Mouse (Mus musculus) Patski (cell line): ENCODE measurements around the gene Dnajc21. TPM values are rescaled to one million over a fixed set of nuclear protein-coding genes. Genes with fewer than 3 reads are reported as not detected.

Experiments
- ATAC-seq: fragments of 100-300 bp; one replicate; pipeline ENCODE4 v1.8.0; 2021
- CTCF ChIA-PET: fragments of 350-600 bp; sonication (Branson Sonifier 250); formaldehyde crosslinking; loops from one replicate; lab custom pipeline; 2022; ENCODE audit warnings: inconsistent platforms; lab: Charles Lee
- POLR2A ChIA-PET: fragments of 350-600 bp; sonication (Branson Sonifier 250); formaldehyde crosslinking; loops from one replicate; lab custom pipeline; 2022; ENCODE audit warnings: antibody characterized with exemption, inconsistent platforms; lab: Charles Lee
- DNase-seq: peaks from one replicate; pipeline ENCODE4 v3.0.0-alpha.2; 2011; ENCODE audit warnings: low read depth, low spot score
- H3K27me3 ChIP-seq: fragments of 371-371 bp; one replicate; pipeline ENCODE4 v1.5.1; 2021
- CTCF ChIP-seq: fragments of 100-300 bp; IDR thresholded peaks from one replicate; pipeline ENCODE4 v1.5.1; 2021
- in situ Hi-C: fragments of 300-500 bp; cut with MboI; formaldehyde crosslinking; loops from 3 replicates; pipeline ENCODE4 v1.11.1; 2018; ENCODE audit warnings: low pct_unique_long_range_greater_than_20kb, mixed read lengths
- polyA plus RNA-seq: library from polyadenylated mRNA; unstranded; gene quantifications from one replicate; pipeline ENCODE4 v1.2.3, GENCODE M21; 2021

Dnajc21 gene
- polyA plus RNA-seq, 1 experiment from 2014 or later: 34.2 TPM

DNA sequence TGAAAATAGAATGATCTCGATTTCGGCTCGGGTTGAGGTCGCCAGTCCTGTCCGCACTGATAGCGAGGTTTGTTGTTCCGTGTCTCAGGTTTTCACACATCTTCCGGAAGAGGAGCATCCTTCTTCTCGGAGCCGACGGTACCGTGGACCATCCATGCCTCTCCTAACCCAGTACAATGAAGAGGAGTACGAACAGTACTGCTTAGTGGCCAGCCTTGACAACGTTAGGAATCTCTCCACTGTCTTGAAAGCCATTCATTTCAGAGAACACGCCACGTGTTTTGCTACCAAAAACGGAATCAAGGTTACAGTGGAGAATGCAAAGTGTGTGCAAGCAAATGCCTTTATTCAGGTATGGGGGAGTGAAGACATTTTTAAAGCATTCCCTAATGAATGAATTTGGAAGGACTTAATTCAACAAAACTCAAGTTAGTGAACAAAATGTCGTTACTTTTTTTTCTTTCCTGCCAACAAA lies 16.1 kb upstream of the Dnajc21 start:
- in situ Hi-C loops: loop anchor here (5.0 to 10.0 kb wide), 2 partner anchors 231 to 908 kb away; partner anchors contain the start of gene Tars
- no peaks in the 10 kb centered on the region for H3K27me3 ChIP-seq
- CTCF ChIA-PET: interaction anchor here (0.9 kb wide), 1 partner anchor 412 kb away, joined by 3 read pairs; no protein-coding TSS in a partner anchor
- no peak for DNase-seq
- TF ChIP-seq CTCF: no peak
- POLR2A ChIA-PET: no interaction called here
- ATAC-seq: peak; percentile 32

DNA sequence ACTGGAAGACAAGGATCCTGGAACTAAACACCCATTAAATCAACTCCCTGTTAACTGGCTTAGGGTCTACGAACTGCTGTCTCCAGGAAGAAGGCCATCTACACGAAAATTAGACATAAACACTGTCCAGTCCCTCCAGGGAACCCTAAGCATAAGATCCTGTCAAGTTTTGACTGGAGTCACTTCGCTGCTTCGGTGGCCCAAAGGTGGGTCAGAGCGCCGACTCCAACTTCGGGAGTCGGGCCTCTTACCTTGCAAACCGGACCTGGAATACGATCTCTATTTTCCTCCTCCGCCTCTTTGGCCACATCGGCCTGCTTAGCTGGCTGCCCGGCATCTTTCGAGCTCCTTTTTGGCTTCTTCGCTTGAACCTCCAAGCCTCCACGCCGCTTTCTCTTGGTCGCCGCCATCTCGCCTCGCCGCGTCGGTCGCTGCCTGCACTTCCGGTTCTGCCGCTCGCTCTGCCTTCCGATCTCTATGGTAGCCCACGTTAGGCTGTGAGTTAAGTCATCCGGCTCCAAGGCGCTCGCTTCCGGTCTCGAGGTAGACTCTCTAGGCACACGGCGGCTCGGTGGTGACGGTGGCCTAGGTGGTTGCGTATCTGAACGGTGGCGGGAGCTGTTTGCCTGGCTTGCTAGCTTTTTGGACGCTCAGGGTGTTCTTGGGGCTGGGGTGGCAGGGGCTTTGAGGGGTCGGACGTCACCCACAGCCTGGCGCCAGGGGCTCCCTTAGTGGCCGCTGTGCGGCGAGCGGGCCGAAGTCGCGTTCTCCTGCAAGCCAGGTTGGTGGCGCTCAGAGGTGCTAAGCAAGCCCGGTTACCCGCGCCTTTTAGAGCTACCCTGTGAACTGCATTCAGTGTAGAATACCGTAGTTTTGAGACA lies 15.4 kb upstream of the Dnajc21 start, which contains the start of the genes Brix1 and Rad1:
Brix1 (minus strand) TSS at position 464 of the 881 bp plus-strand sequence.
Rad1 (plus strand) TSS at position 535 of the 881 bp plus-strand sequence.
- ATAC-seq: peak; percentile 87
- ChIA-PET CTCF (interaction anchor here (0.9 to 1.3 kb wide), 2 partner anchors 20 to 412 kb away, joined by 3 read pairs; no protein-coding TSS in a partner anchor), POLR2A (interaction anchor here (1.8 kb wide), 1 partner anchor 15 kb away, joined by 7 read pairs; the partner anchor contains the start of gene Dnajc21)
- in situ Hi-C loops: loop anchor here (5.0 to 10.0 kb wide), 2 partner anchors 232 to 909 kb away; partner anchors contain the start of gene Tars
- peak; percentile 72 for DNase-seq
- no peak for TF ChIP-seq CTCF
- no peaks in the 10 kb centered on the region for H3K27me3 ChIP-seq

DNA sequence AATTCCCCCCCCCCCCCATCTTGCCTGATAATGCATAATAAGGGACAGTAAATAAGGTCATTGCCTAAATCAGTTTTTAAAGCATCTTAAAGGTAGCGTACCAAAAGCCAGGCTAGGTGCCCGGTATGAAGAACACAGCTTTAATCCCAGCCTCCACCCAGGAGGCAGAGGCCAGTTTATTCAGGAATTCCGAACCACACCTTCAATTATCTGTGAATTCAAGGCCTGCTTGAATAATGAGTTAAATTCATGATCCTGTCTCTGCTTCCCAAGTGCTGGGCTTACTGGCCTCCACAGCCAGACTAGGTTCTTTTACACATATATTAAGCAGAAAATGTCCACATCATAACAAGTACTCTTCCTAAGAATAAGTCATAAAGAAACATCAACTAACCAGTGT lies 625 bp upstream of the Dnajc21 start:
- in situ Hi-C loops: no loop called here
- POLR2A ChIA-PET: interaction anchor here (1.0 to 2.2 kb wide), 2 partner anchors 14 to 420 kb away, joined by 3 to 7 read pairs; partner anchors contain the start of gene Brix1
- TF ChIP-seq CTCF: no peak
- CTCF ChIA-PET: interaction anchor here (0.7 kb wide), 1 partner anchor 63 kb away, joined by 3 read pairs; no protein-coding TSS in a partner anchor
- no peaks in the 10 kb centered on the region for H3K27me3 ChIP-seq
- DNase-seq (no peak), ATAC-seq (no peak)

DNA sequence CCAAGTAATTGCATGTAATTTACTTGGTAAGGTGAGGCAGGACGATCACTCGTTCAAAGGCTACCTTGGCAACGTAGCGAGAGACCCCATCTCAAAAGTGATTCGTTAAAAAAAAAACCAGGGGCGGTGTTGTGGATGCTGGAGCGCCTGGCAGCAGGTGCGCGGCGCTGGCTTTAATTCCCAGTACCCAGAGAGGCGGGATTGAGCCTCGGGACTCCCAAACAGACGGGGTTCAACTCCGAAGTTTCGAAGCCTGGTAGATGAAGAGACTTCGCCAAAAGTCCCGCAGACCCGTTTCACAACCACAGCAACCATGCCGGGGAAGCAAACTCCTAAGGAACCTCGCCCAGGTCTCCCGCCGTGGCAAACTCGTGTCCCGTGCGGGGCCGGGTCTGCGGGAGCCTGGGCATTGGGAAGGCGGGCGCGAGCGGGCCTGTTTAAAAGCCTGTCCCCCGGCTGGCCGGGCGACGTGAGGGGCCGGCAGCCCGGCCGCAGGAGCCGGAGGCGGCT lies 620 bp downstream of the Dnajc21 start:
- DNase-seq (no peak), ATAC-seq (peak; percentile 60)
- CTCF ChIA-PET: no interaction called here

DNA sequence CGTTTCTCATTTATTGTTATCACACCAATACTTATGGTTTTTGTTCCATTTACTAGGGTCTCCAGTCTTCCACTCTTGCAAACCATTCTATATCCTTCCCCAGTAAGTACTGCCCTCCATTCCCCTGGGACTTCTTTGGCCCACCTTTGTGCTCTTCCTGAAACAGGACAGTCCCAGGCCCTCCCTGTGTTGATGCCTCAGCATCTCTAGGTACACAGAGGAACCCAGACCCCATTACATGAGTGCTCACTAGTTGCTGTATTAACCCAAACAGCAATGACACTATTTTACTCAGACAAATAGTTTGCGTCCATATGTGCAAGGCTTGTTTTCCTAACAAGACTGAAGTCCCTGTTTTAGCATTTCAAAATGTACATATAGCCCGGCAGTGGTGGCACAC lies 1.6 kb downstream of the Dnajc21 start:
- in situ Hi-C loops: no loop called here
- ATAC-seq: no peak
- CTCF ChIA-PET: interaction anchor here (1.5 kb wide), 1 partner anchor 30 kb away, joined by 3 read pairs; no protein-coding TSS in a partner anchor
- POLR2A ChIA-PET: interaction anchor here (0.6 kb wide), 1 partner anchor 1338 kb away, joined by 3 read pairs; no protein-coding TSS in a partner anchor
- TF ChIP-seq CTCF: no peak
- no peaks in the 10 kb centered on the region for H3K27me3 ChIP-seq
- no peak for DNase-seq

More for the DNA sequence above, 620 bp downstream of the Dnajc21 start:
- TF ChIP-seq CTCF: no peak
- POLR2A ChIA-PET: interaction anchor here (0.6 to 2.2 kb wide), 3 partner anchors 15 to 1398 kb away, joined by 3 to 7 read pairs (median 3); partner anchors contain the start of gene Brix1
- H3K27me3 ChIP-seq: no peaks in the 10 kb centered on the region
- in situ Hi-C loops: no loop called here

DNA sequence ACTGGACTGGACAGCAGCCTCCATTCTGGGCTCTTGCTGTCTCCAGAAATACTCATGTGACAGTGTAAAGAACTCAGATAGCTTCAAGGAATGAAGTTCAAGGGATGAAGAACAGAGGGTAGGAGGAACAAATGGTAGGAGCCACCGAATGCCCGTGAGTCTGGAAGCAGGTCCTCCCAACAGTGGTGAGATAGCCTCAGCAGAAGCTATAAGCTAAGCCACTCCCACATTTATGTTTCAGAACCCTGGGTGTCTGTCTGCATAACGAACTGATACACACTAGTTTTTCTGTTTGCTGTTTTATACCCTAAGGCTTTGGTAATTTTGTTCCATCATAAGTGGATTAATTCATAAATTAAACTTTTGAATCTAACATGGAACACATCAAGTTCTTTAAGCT lies 5.6 kb downstream of the Dnajc21 start:
- H3K27me3 ChIP-seq: no peaks in the 10 kb centered on the region
- CTCF ChIA-PET: no interaction called here
- no peak for DNase-seq
- ATAC-seq: no peak
- no peak for TF ChIP-seq CTCF
- POLR2A ChIA-PET: no interaction called here
- in situ Hi-C loops: no loop called here

DNA sequence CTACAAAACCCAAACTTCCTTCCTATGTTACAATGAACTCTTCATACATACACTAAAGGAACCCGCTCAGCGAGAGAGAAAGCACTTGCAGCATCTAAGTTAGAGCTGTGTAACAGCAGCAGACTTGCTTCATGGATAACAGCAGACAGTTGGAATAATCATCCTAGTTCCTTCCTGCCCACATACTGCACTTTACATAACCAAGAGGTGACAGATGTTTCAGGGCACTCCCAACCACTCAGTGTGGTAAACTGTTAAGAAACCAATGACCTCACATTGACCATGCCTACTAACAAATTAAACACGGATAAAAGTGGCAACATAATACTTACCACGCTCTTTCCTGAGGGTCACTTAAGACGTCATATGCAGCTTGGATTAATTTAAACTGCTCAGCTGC lies 6.8 kb downstream of the Dnajc21 start:
- in situ Hi-C loops: no loop called here
- POLR2A ChIA-PET: interaction anchor here (1.0 kb wide), 1 partner anchor 13 kb away, joined by 3 read pairs; no protein-coding TSS in a partner anchor
- CTCF ChIA-PET: no interaction called here
- no peak for ATAC-seq
- no peak for DNase-seq
- no peaks in the 10 kb centered on the region for H3K27me3 ChIP-seq
- TF ChIP-seq CTCF: no peak

DNA sequence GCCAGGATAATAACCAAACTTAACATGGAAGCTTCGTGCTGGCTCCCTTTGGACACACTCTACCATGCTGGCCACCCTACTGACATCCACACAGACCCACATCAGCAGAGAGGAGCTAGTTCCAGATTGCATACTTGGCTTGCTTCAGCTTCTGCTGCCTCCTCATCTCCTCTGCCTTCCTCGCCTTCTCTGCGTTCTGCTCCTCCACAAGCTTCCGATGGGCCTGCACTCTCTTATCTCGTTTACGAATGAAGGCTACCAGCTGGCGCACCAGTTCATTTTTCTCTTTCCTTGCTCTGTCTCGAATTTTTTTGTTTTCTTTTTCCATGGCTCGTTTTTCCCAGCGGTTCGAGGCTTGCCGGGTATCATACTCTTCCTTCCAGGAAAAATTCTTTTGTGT lies 9.3 kb downstream of the Dnajc21 start:
- POLR2A ChIA-PET: no interaction called here
- no peak for ATAC-seq
- TF ChIP-seq CTCF: no peak
- in situ Hi-C loops: no loop called here
- DNase-seq: no peak
- CTCF ChIA-PET: interaction anchor here (1.0 kb wide), 1 partner anchor 12 kb away, joined by 3 read pairs; no protein-coding TSS in a partner anchor
- no peaks in the 10 kb centered on the region for H3K27me3 ChIP-seq

DNA sequence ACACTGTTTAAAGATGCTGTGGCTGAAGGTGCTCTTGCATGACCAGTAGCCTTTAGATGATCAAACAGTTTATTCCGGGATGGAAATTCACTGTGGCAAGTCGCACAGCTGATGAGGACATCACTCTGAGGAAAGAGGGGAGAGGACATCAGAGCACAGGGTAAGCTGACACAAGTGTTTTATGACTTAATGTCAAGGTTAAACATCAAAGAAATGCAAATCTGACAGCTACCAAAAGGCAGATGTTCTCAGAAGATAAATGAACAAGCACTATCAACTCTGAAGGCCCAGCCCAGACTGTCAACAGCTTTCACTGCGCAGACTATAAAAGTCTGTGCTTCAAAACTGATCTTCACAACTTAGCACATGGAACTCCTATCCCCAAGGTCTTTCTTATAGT lies 23.2 kb downstream of the Dnajc21 start:
- CTCF ChIA-PET: no interaction called here
- DNase-seq: no peak
- POLR2A ChIA-PET: no interaction called here

DNA sequence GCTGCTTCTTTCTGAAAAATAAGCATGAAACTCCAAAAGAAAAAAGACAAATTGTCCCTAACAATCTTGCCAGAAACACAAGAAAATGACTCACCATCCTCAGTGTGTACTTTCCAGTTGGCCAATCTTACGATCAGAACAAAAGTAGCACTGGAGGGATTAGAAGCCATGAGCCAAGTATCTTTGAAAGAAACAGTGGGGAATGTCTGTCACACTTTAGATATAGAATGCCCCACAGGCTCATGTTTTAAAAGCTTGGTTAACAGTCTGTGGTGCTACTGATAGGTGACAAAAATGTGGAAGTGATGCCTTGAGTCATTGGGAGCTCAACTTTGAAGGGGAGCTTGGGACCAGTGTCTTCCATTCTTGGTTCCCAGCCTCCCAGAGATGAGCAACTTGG lies 28.0 kb downstream of the Dnajc21 start:
- CTCF ChIA-PET: no interaction called here

More for the DNA sequence above, 23.2 kb downstream of the Dnajc21 start:
- no peak for ATAC-seq
- in situ Hi-C loops: loop anchor here (25.0 kb wide), 1 partner anchor 1260 kb away; no protein-coding TSS in a partner anchor
- no peak for TF ChIP-seq CTCF
- H3K27me3 ChIP-seq: no peaks in the 10 kb centered on the region

More for the DNA sequence above, 28.0 kb downstream of the Dnajc21 start:
- in situ Hi-C loops: loop anchor here (25.0 kb wide), 1 partner anchor 1255 kb away; no protein-coding TSS in a partner anchor
- H3K27me3 ChIP-seq: no peaks in the 10 kb centered on the region
- peak; percentile 69 for ATAC-seq
- DNase-seq: no peak
- no peak for TF ChIP-seq CTCF
- POLR2A ChIA-PET: no interaction called here
